Mouse (Mus musculus) neural tube, embryonic 11.5 days (tissue): ENCODE results near the gene 4930402H24Rik. TPM values are rescaled to one million over a fixed set of nuclear protein-coding genes. Genes with fewer than 3 reads are reported as not detected.

Experiments used
- ATAC-seq: fragments of 200-750 bp; cut with Nextera tagmentation; 2 replicates; pipeline ENCODE4 v1.8.0; 2017; ENCODE audit warnings: moderate number of reproducible peaks, mild to moderate bottlenecking, moderate TSS enrichment, moderate library complexity; ENCODE audit not compliant: insufficient read depth, low FRiP score, low TSS enrichment
- DNase-seq: peaks from one replicate; pipeline ENCODE4 v3.0.0-alpha.2; 2015; ENCODE audit warnings: low spot score
- H3K27ac ChIP-seq: fragments of 300-500 bp; sonication (generic); 2 replicates; pipeline ENCODE4 v1.5.1; 2014; ENCODE audit warnings: low read depth, mild to moderate bottlenecking, low read length
- H3K27me3 ChIP-seq: fragments of 300-500 bp; sonication (generic); 2 replicates; pipeline ENCODE4 v1.6.1; 2014; ENCODE audit warnings: mild to moderate bottlenecking, low read length, mixed read lengths; ENCODE audit not compliant: control insufficient read depth, insufficient read depth
- H3K36me3 ChIP-seq: fragments of 300-500 bp; sonication (generic); 2 replicates; pipeline ENCODE4 v1.6.1; 2014; ENCODE audit warnings: mild to moderate bottlenecking, low read length, moderate library complexity, mixed read lengths; ENCODE audit not compliant: control insufficient read depth, insufficient read depth
- H3K4me1 ChIP-seq: fragments of 300-500 bp; sonication (generic); 2 replicates; pipeline ENCODE4 v1.6.1; 2014; ENCODE audit warnings: low read length, mixed read lengths; ENCODE audit not compliant: control insufficient read depth, insufficient read depth
- H3K4me2 ChIP-seq: fragments of 300-500 bp; sonication (generic); 2 replicates; pipeline ENCODE4 v1.6.1; 2014; ENCODE audit warnings: low read depth, mild to moderate bottlenecking, moderate library complexity
- H3K4me3 ChIP-seq: fragments of 300-500 bp; sonication (generic); 2 replicates; pipeline ENCODE4 v1.5.1; 2014; ENCODE audit warnings: low read depth, low read length
- H3K9ac ChIP-seq: fragments of 300-500 bp; sonication (generic); 2 replicates; pipeline ENCODE4 v1.6.1; 2014; ENCODE audit warnings: mild to moderate bottlenecking, low read length
- H3K9me3 ChIP-seq: fragments of 300-500 bp; sonication (generic); 2 replicates; pipeline ENCODE4 v1.6.1; 2016; ENCODE audit warnings: low read length; ENCODE audit not compliant: control insufficient read depth
- WGBS: fragments of 180-500 bp; shearing (Covaris S2); extraction: QIAGEN DNeasy Blood & Tissue Kit; methylation state at CpG from one replicate; pipeline ENCODE4 v1.1.7; 2014; 5-methylcytosine and 5-hydroxymethylcytosine counted together
- polyA plus RNA-seq: library from polyadenylated mRNA; unstranded; fragments of >200 nt; fragmentation: Nextera tagmentation; extraction: Ambion mirVana; gene quantifications from 2 replicates; pipeline ENCODE4 v1.2.1, GENCODE M21; 2014

Gene 4930402H24Rik
- polyA plus RNA-seq, 1 experiment from 2014 or later = 61.6 TPM

DNA sequence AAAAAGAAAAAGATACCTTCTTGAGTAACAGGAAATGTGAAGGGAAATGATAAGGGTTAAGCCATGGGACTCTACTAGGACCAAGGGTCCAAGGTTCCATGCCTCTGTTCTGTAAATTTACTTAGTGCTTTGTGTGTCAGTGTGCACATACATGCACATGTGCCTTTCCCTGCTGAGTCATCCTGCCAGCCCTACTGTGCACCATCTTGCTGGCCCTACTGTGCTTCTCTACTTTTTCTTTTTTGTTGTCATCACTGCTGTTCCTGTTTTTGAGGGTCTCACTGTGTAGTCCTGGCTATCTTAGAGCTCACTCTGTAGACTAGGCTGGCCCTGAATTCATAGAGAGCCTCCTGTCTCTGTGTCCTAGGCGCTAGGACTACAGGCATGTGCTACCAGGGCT lies 178.5 kb downstream of the 4930402H24Rik start:
- H3K27ac ChIP-seq = no peak overlapping the region
- no peaks in the 10 kb centered on the region for H3K4me1 ChIP-seq
- H3K9me3 ChIP-seq = no peaks in the 10 kb centered on the region
- H3K36me3 ChIP-seq = peaks cover 18% of the 10 kb centered on the region
- no peak overlapping the region for H3K9ac ChIP-seq
- H3K4me3 ChIP-seq = no peak overlapping the region
- 93% methylated on average over 1 of the region's 1 CpGs for WGBS
- DNase-seq (no peak), ATAC-seq (no peak)
- H3K27me3 ChIP-seq = no peaks in the 10 kb centered on the region
- no peak overlapping the region for H3K4me2 ChIP-seq

- ATAC-seq (no peak), DNase-seq (no peak)
- H3K4me3 ChIP-seq = no peak overlapping the region
- H3K27me3 ChIP-seq = no peaks in the 10 kb centered on the region
- 87% methylated on average over 4 of the region's 4 CpGs for WGBS
- H3K36me3 ChIP-seq = peaks cover 10% of the 10 kb centered on the region
- no peaks in the 10 kb centered on the region for H3K9me3 ChIP-seq
- no peaks in the 10 kb centered on the region for H3K4me1 ChIP-seq
- no peak overlapping the region for H3K27ac ChIP-seq
- H3K4me2 ChIP-seq = no peak overlapping the region
- no peak overlapping the region for H3K9ac ChIP-seq
Observed at GRCm38 (mm10) chr2:130724369-130724768, 181.8 kb downstream of the 4930402H24Rik start.

DNA sequence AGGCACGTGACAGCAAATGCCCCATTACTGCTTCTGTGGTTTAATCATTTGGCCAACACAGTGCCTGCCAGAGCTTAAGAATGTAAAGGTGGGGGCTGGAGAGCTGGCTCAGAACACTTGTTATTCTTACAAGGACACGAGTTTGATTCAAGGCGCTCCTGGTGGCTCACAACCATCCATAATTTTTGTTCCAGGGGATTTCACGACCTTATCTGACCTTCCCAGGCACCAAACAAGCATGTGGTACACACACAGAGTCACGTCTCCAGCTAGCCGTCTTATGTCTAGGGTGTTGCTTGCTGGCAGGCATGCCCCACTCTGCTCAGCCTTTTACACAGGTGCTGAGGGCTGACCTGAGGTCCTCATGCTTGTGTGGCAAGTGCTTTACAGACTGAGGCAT lies 188.3 kb downstream of the 4930402H24Rik start:
- WGBS = 76% methylated on average over 6 of the region's 6 CpGs
- Histone ChIP-seq H3K36me3 (peaks cover 7% of the 10 kb centered on the region; the same call in 1 of the 2 replicates), H3K27ac (no peak overlapping the region), H3K27me3 (no peaks in the 10 kb centered on the region), H3K9ac (no peak overlapping the region), H3K4me2 (no peak overlapping the region), H3K4me1 (no peaks in the 10 kb centered on the region), H3K4me3 (no peak overlapping the region), H3K9me3 (no peaks in the 10 kb centered on the region)
- DNase-seq = no peak
- ATAC-seq = no peak

- 73% methylated on average over 10 of the region's 10 CpGs for WGBS
- H3K36me3 ChIP-seq = no peaks in the 10 kb centered on the region; the same call in 1 of the 2 replicates
- H3K27me3 ChIP-seq = no peaks in the 10 kb centered on the region
- no peaks in the 10 kb centered on the region for H3K9me3 ChIP-seq
- no peak overlapping the region for H3K9ac ChIP-seq
- no peak overlapping the region for H3K4me3 ChIP-seq
- H3K4me1 ChIP-seq = no peaks in the 10 kb centered on the region
- H3K4me2 ChIP-seq = no peak overlapping the region
- no peak overlapping the region for H3K27ac ChIP-seq
- no peak for ATAC-seq
- no peak for DNase-seq
Observed at GRCm38 (mm10) chr2:130707057-130707456, 199.1 kb downstream of the 4930402H24Rik start.

- H3K4me3 ChIP-seq = no peak overlapping the region
- no peaks in the 10 kb centered on the region for H3K27me3 ChIP-seq
- H3K9me3 ChIP-seq = no peaks in the 10 kb centered on the region
- no peak overlapping the region for H3K9ac ChIP-seq
- H3K36me3 ChIP-seq = no peaks in the 10 kb centered on the region; the same call in 1 of the 2 replicates
- no peak overlapping the region for H3K4me2 ChIP-seq
- H3K27ac ChIP-seq = no peak overlapping the region
- 69% methylated on average over 4 of the region's 4 CpGs for WGBS
- ATAC-seq (no peak), DNase-seq (no peak)
- H3K4me1 ChIP-seq = no peaks in the 10 kb centered on the region
Observed at GRCm38 (mm10) chr2:130706602-130707001, 199.6 kb downstream of the 4930402H24Rik start.

- no peaks in the 10 kb centered on the region for H3K4me1 ChIP-seq
- no peak for DNase-seq
- no peaks in the 10 kb centered on the region for H3K36me3 ChIP-seq
- no peak for ATAC-seq
- no peak overlapping the region for H3K4me2 ChIP-seq
- H3K27me3 ChIP-seq = no peaks in the 10 kb centered on the region
- H3K27ac ChIP-seq = no peak overlapping the region
- 75% methylated on average over 6 of the region's 6 CpGs for WGBS
- no peak overlapping the region for H3K4me3 ChIP-seq
- no peak overlapping the region for H3K9ac ChIP-seq
- H3K9me3 ChIP-seq = no peaks in the 10 kb centered on the region
Observed at GRCm38 (mm10) chr2:130705178-130705577, 201.0 kb downstream of the 4930402H24Rik start.

- H3K4me2 ChIP-seq = no peak overlapping the region
- no peak overlapping the region for H3K27ac ChIP-seq
- H3K9me3 ChIP-seq = no peaks in the 10 kb centered on the region
- no peaks in the 10 kb centered on the region for H3K36me3 ChIP-seq
- no peak overlapping the region for H3K4me3 ChIP-seq
- H3K27me3 ChIP-seq = no peaks in the 10 kb centered on the region
- no peaks in the 10 kb centered on the region for H3K4me1 ChIP-seq
- no peak for DNase-seq
- H3K9ac ChIP-seq = no peak overlapping the region
- WGBS = 69% methylated on average over 9 of the region's 9 CpGs
- no peak for ATAC-seq
Observed at GRCm38 (mm10) chr2:130704040-130705001, 201.9 kb downstream of the 4930402H24Rik start.

GRCm38 (mm10) chr2:130697821-130698266 lies 208.4 kb downstream of the 4930402H24Rik start:
- DNase-seq = peak; percentile 31
- H3K4me1 ChIP-seq = peaks cover 7% of the 10 kb centered on the region
- no peaks in the 10 kb centered on the region for H3K36me3 ChIP-seq
- H3K27ac ChIP-seq = no peak overlapping the region
- peak; percentile 53; the same call in 1 of the 2 replicates for ATAC-seq
- H3K9me3 ChIP-seq = no peaks in the 10 kb centered on the region
- peak overlapping the region; percentile 50 for H3K4me3 ChIP-seq
- H3K4me2 ChIP-seq = peak overlapping the region; percentile 99
- 2% methylated on average over 14 of the region's 14 CpGs for WGBS
- H3K27me3 ChIP-seq = peaks cover 35% of the 10 kb centered on the region
- no peak overlapping the region for H3K9ac ChIP-seq
